Mouse (Mus musculus) thymus, adult 2 months (tissue): ENCODE measurements at regions not wholly inside any gene's neighbourhood (a gene's known extent, or its start where the extent isn't known, plus 50 kb on each side); places are given as distances from the start of the nearest gene placed in this dataset.
"Not testable (repeated sequence)": the region's sequence is repeated elsewhere in the genome, so short reads cannot be mapped to it uniquely, and the experiment has no call there.

Experiments
- DNase-seq: peaks from one replicate; pipeline ENCODE4 v3.0.0; 2021
- H3K27ac ChIP-seq: fragments of 200-500 bp; 2 replicates; pipeline ENCODE4 v1.5.1; 2012; ENCODE audit warnings: low read length, control low read depth; ENCODE audit not compliant: control insufficient read depth, insufficient read depth
- H3K27me3 ChIP-seq: fragments of 200-500 bp; 2 replicates; pipeline ENCODE4 v1.6.1; 2012; ENCODE audit warnings: mild to moderate bottlenecking, low read length, moderate library complexity, mixed read lengths; ENCODE audit not compliant: control insufficient read depth, insufficient read depth
- H3K36me3 ChIP-seq: fragments of 200-500 bp; 2 replicates; pipeline ENCODE4 v1.6.1; 2012; ENCODE audit warnings: mild to moderate bottlenecking, low read length, moderate library complexity; ENCODE audit not compliant: control insufficient read depth, insufficient read depth
- H3K4me1 ChIP-seq: fragments of 200-500 bp; replicated peaks from 2 replicates; pipeline ENCODE4 v1.6.1; 2012; ENCODE audit warnings: low read length; ENCODE audit not compliant: control insufficient read depth, insufficient read depth
- H3K4me3 ChIP-seq: fragments of 200-500 bp; 2 replicates; pipeline ENCODE4 v1.5.1; 2012; ENCODE audit warnings: mild to moderate bottlenecking, low read length, control low read depth, moderate library complexity; ENCODE audit not compliant: control insufficient read depth, insufficient read depth
- CTCF ChIP-seq: fragments of 200-500 bp; IDR thresholded peaks from 2 replicates; pipeline ENCODE4 v1.5.1; 2012; ENCODE audit warnings: mild to moderate bottlenecking, control low read depth, low read length, moderate library complexity, borderline replicate concordance; ENCODE audit not compliant: control insufficient read depth, poor library complexity, insufficient read depth; ENCODE audit errors: extremely low read depth
- POLR2A ChIP-seq: fragments of 200-500 bp; IDR thresholded peaks from 2 replicates; pipeline ENCODE4 v1.6.1; 2012; ENCODE audit warnings: mild to moderate bottlenecking, low read length, control low read depth, moderate library complexity; ENCODE audit not compliant: control insufficient read depth, poor library complexity, insufficient read depth; ENCODE audit errors: extremely low read depth
- WGBS: fragments of 180-500 bp; shearing (Covaris S2); methylation state at CpG from one replicate; pipeline ENCODE4 v1.1.7; 2018; 5-methylcytosine and 5-hydroxymethylcytosine counted together

- no peak for DNase-seq
- no peak overlapping the region for H3K4me3 ChIP-seq
- WGBS: 64% methylated on average over 3 of the region's 3 CpGs
Observed at GRCm38 (mm10) chr5:132974876-132975275, 431.7 kb upstream of the Auts2 start.

GRCm38 (mm10) chr5:132971046-132971445 is 427.9 kb upstream of the Auts2 start:
- Histone ChIP-seq H3K27me3 (no peaks in the 10 kb centered on the region), H3K27ac (no peak overlapping the region), H3K36me3 (no peaks in the 10 kb centered on the region), H3K4me1 (no peaks in the 10 kb centered on the region), H3K4me3 (no peak overlapping the region)
- TF ChIP-seq POLR2A: no peak
- TF ChIP-seq CTCF: no peak
- WGBS: 93% methylated on average over 7 of the region's 7 CpGs
- no peak for DNase-seq

More at GRCm38 (mm10) chr5:132974876-132975275, 431.7 kb upstream of the Auts2 start:
- H3K27ac ChIP-seq: no peak overlapping the region
- H3K27me3 ChIP-seq: no peaks in the 10 kb centered on the region
- no peaks in the 10 kb centered on the region for H3K36me3 ChIP-seq
- TF ChIP-seq POLR2A (no peak), CTCF (no peak)
- H3K4me1 ChIP-seq: no peaks in the 10 kb centered on the region

GRCm38 (mm10) chr5:132969376-132969775 is 426.2 kb upstream of the Auts2 start:
- WGBS: 83% methylated on average over 5 of the region's 5 CpGs
- Histone ChIP-seq H3K4me1 (no peaks in the 10 kb centered on the region), H3K4me3 (no peak overlapping the region), H3K27me3 (no peaks in the 10 kb centered on the region), H3K27ac (no peak overlapping the region), H3K36me3 (no peaks in the 10 kb centered on the region)
- TF ChIP-seq POLR2A (no peak), CTCF (no peak)
- no peak for DNase-seq

- WGBS: 77% methylated on average over 1 of the region's 1 CpGs
- H3K4me1 ChIP-seq: no peaks in the 10 kb centered on the region
- TF ChIP-seq CTCF: no peak
- no peak for TF ChIP-seq POLR2A
- H3K4me3 ChIP-seq: no peak overlapping the region
- H3K27me3 ChIP-seq: no peaks in the 10 kb centered on the region
- no peaks in the 10 kb centered on the region for H3K36me3 ChIP-seq
- H3K27ac ChIP-seq: no peak overlapping the region
- no peak for DNase-seq
Observed at GRCm38 (mm10) chr5:132959901-132960300, 416.8 kb upstream of the Auts2 start.

GRCm38 (mm10) chr5:132956184-132956583 is 413.0 kb upstream of the Auts2 start:
- WGBS: 91% methylated on average over 5 of the region's 5 CpGs
- Histone ChIP-seq H3K4me1 (no peaks in the 10 kb centered on the region), H3K4me3 (no peak overlapping the region), H3K36me3 (no peaks in the 10 kb centered on the region), H3K27ac (no peak overlapping the region), H3K27me3 (no peaks in the 10 kb centered on the region)
- TF ChIP-seq POLR2A: no peak
- TF ChIP-seq CTCF: no peak
- DNase-seq: no peak

GRCm38 (mm10) chr5:132955051-132955450 is 411.9 kb upstream of the Auts2 start:
- H3K27me3 ChIP-seq: no peaks in the 10 kb centered on the region
- TF ChIP-seq CTCF (no peak), POLR2A (no peak)
- DNase-seq: no peak
- no peaks in the 10 kb centered on the region for H3K36me3 ChIP-seq
- no peak overlapping the region for H3K4me3 ChIP-seq
- H3K27ac ChIP-seq: no peak overlapping the region
- H3K4me1 ChIP-seq: no peaks in the 10 kb centered on the region
- WGBS: 92% methylated on average over 8 of the region's 8 CpGs

- 85% methylated on average over 9 of the region's 9 CpGs for WGBS
Observed at GRCm38 (mm10) chr5:132933439-132933980, 390.4 kb upstream of the Auts2 start.

GRCm38 (mm10) chr5:132929955-132930354 is 386.8 kb upstream of the Auts2 start:
- H3K27me3 ChIP-seq, H3K4me1 ChIP-seq, DNase-seq, H3K4me3 ChIP-seq, H3K27ac ChIP-seq, H3K36me3 ChIP-seq: not testable (repeated sequence)
- 94% methylated on average over 12 of the region's 12 CpGs for WGBS

More at GRCm38 (mm10) chr5:132933439-132933980, 390.4 kb upstream of the Auts2 start:
- Histone ChIP-seq H3K27ac (no peak overlapping the region), H3K4me1 (no peaks in the 10 kb centered on the region), H3K36me3 (no peaks in the 10 kb centered on the region), H3K27me3 (no peaks in the 10 kb centered on the region), H3K4me3 (no peak overlapping the region)
- TF ChIP-seq CTCF: no peak
- no peak for TF ChIP-seq POLR2A
- DNase-seq: no peak
